Mouse (Mus musculus) macrophage (primary cell): ENCODE measurements around the gene Dpp9. TPM values are rescaled to one million over a fixed set of nuclear protein-coding genes. Genes with fewer than 3 reads are reported as not detected.
"Not testable (repeated sequence)": the region's sequence is repeated elsewhere in the genome, so short reads cannot be mapped to it uniquely, and the experiment has no call there.

Experiments
- H3K27ac ChIP-seq: fragments of 350-480 bp; formaldehyde crosslinking; 2 replicates; pipeline ENCODE4 v1.9.0; 2021
- H3K36me3 ChIP-seq: fragments of 350-480 bp; formaldehyde crosslinking; 2 replicates; pipeline ENCODE4 v1.9.0; 2021; ENCODE audit errors: inconsistent target
- H3K4me3 ChIP-seq: fragments of 350-480 bp; formaldehyde crosslinking; 2 replicates; pipeline ENCODE4 v1.9.0; 2021; ENCODE audit errors: inconsistent target
- H3K79me2 ChIP-seq: fragments of 350-480 bp; formaldehyde crosslinking; 2 replicates; pipeline ENCODE4 v1.9.0; 2021; ENCODE audit errors: inconsistent target
- WGBS: methylation state at CpG from one replicate; pipeline ENCODE4 v1.1.7; 2026; ENCODE audit warnings: inconsistent platforms; ENCODE audit not compliant: missing documents; 5-methylcytosine and 5-hydroxymethylcytosine counted together
- polyA plus RNA-seq: library from polyadenylated mRNA; stranded (reverse); fragments of 250-400 nt; gene quantifications from 3 replicates; pipeline ENCODE4 v1.2.4, GENCODE M21; 2018; ENCODE audit warnings: inconsistent platforms
- total RNA-seq, 78 experiments: library from RNA; depleted of rRNA; stranded (reverse); fragments of 250-400 nt; gene quantifications; 1 replicate in 9 of 78; 2 replicates in 24 of 78; 3 replicates in 43 of 78; 4 replicates in 2 of 78; pipeline ENCODE4 v1.2.4; 2018; ENCODE audit warnings: inconsistent platforms in 56 of 78

Gene Dpp9
- 10 to 100 TPM; 32.0 to 86.3 (median 54.8) TPM for total RNA-seq (2018; cell fraction: chromatin; rRNA removed)
- 10 to 100 TPM; 27.3 to 39.4 (median 33.0) TPM for total RNA-seq (2018; cell fraction: cytosol; rRNA removed)
- total RNA-seq (2018; cell fraction: nucleus; rRNA removed), result 10 to 100 TPM; 25.6 to 49.7 (median 35.0) TPM
- 19.4 to 30.5 TPM (median 30.3 TPM) in 3 replicates for polyA plus RNA-seq

- H3K27ac ChIP-seq, result peak within 1 kb of the TSS; percentile 86
- peak within 1 kb of the TSS; percentile 78 for H3K4me3 ChIP-seq
- no peaks in the 10 kb centered on the region for H3K36me3 ChIP-seq
- H3K79me2 ChIP-seq, result peaks cover 41% of the 10 kb centered on the region
- under 1% methylated on average over 77 of the region's 78 CpGs for WGBS
Observed at GRCm38 (mm10) chr17:56218377-56219191, at the start of gene Dpp9. Gene Dpp9 (minus strand): TSS chr17:56218905.

DNA sequence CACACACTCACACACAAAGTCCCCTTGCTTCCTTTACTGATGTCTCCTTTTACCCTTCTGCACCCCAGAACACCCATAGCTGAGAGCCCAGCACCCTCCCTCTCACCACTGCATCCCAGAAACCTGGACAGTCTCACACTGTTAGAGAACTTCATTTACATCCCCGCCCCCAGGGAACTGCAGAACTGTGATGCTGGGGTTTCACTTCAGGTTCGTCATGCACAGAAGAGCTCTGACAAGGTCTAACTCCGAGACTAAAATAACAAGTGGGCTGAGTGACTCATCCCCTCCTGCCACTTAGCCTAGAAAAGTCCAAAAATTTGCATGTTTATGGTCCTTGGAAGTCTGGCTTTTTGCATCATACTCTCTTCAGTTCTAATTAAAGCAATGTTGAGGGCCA, 47.6 kb upstream of the Dpp9 start:
- WGBS, result 5% methylated on average over 3 of the region's 3 CpGs
- H3K4me3 ChIP-seq, result no peak overlapping the region
- H3K36me3 ChIP-seq, result peaks cover 15% of the 10 kb centered on the region; the same call in 1 of the 2 replicates
- peaks cover 21% of the 10 kb centered on the region; the same call in 1 of the 2 replicates for H3K79me2 ChIP-seq
- peak overlapping the region; percentile 95 for H3K27ac ChIP-seq

GRCm38 (mm10) chr17:56265869-56266268, 47.2 kb upstream of the Dpp9 start:
- peaks cover 15% of the 10 kb centered on the region; the same call in 1 of the 2 replicates for H3K36me3 ChIP-seq
- H3K27ac ChIP-seq, result peak overlapping the region; percentile 95
- 13% methylated on average over 3 of the region's 3 CpGs for WGBS
- no peak overlapping the region for H3K4me3 ChIP-seq
- H3K79me2 ChIP-seq, result peaks cover 21% of the 10 kb centered on the region; the same call in 1 of the 2 replicates

DNA sequence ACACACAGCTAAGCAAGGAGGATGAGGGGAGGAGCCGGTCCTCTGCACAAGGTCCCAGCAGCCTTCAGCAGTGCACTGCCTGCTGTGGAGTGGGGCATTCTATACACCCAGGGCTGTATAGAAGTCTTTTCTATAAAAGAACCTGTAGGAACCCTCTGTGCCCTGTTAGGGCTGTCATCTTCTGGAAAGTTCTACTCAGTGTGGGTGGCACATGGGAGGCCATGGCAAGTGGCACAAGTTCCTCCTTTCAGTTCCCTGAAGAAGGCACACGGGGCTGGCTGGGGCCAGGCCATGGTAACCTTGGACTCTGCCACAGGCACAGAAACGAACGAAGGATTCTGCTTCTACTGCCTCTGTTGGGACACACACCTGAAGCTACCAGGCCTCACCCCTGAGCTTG, 46.3 kb upstream of the Dpp9 start:
- Histone ChIP-seq H3K27ac (peak overlapping the region; percentile 95), H3K79me2 (peaks cover 21% of the 10 kb centered on the region)
- WGBS, result 36% methylated on average over 4 of the region's 4 CpGs

GRCm38 (mm10) chr17:56264020-56264419, 45.3 kb upstream of the Dpp9 start:
- peak overlapping the region; percentile 95 for H3K27ac ChIP-seq
- H3K4me3 ChIP-seq, result no peak overlapping the region
- peaks cover 25% of the 10 kb centered on the region for H3K36me3 ChIP-seq
- H3K79me2 ChIP-seq, result peaks cover 28% of the 10 kb centered on the region
- WGBS, result 43% methylated on average over 8 of the region's 8 CpGs

More for the DNA sequence above, 46.3 kb upstream of the Dpp9 start:
- Histone ChIP-seq H3K4me3 (no peak overlapping the region), H3K36me3 (peaks cover 15% of the 10 kb centered on the region; the same call in 1 of the 2 replicates)

- Histone ChIP-seq H3K27ac (no peak overlapping the region), H3K79me2 (peaks cover 42% of the 10 kb centered on the region), H3K4me3 (no peak overlapping the region), H3K36me3 (peaks cover 26% of the 10 kb centered on the region)
- 93% methylated on average over 3 of the region's 3 CpGs for WGBS
Observed at GRCm38 (mm10) chr17:56262645-56263094, 44.0 kb upstream of the Dpp9 start.

DNA sequence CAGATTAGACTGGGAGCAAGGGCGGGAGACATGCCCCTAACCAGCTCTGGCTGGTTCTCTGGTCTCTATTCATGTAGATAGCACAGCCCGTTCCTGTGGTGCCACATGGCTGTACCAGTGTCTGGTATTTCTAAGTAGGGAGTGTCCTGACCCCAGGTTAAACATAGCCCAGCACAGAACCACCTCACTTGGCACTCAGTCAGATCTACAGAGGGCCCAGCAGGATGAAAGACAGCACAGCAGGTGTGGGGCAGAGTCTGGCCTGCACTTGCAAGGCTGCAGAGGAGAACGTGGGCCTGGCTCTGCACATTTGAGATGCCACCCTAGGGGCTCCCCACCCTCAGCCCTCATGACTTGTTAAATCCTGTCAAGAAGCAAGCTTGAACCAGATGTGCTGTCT, 42.5 kb upstream of the Dpp9 start:
- Histone ChIP-seq H3K4me3 (no peak overlapping the region), H3K79me2 (peaks cover 47% of the 10 kb centered on the region), H3K27ac (no peak overlapping the region), H3K36me3 (peaks cover 26% of the 10 kb centered on the region)
- 100% methylated on average over 3 of the region's 3 CpGs for WGBS

DNA sequence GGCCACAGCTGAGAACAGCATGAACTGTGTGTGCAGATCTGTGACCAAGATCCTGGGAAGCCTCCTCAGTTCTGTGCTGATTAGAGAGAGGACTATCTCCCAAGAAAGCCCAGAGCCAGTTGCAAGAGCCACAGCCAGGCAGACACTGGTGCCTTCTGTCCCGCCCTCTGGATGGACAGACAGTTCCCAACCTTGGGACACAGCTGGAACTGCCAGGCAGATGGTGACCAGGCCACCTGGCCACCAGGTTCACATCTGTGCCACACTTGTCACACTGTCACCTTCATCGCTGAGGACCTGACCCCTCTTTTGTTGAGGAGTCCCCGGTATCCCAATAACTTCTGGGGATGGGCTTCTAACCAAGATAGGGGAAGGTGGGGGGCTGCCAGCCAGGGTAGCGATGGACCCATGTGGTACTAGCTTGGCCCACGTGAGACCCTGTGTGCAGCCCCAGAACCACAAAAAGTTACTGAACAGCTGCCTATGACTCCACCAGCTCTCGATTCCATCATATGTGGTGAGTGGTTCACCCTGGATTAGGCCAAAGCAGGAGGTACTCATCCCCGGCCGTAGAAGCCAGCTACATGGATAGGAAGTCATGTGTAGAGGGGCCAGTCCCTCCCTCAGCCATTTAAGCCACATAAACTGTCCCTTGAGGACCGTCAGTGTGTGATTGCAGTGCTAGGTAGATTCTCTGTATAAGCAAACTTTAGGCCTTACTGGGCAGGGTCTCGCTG, 40.8 kb upstream of the Dpp9 start:
- H3K79me2 ChIP-seq, result peaks cover 47% of the 10 kb centered on the region
- no peak overlapping the region for H3K4me3 ChIP-seq
- no peak overlapping the region for H3K27ac ChIP-seq
- H3K36me3 ChIP-seq, result peaks cover 26% of the 10 kb centered on the region
- 93% methylated on average over 10 of the region's 10 CpGs for WGBS

DNA sequence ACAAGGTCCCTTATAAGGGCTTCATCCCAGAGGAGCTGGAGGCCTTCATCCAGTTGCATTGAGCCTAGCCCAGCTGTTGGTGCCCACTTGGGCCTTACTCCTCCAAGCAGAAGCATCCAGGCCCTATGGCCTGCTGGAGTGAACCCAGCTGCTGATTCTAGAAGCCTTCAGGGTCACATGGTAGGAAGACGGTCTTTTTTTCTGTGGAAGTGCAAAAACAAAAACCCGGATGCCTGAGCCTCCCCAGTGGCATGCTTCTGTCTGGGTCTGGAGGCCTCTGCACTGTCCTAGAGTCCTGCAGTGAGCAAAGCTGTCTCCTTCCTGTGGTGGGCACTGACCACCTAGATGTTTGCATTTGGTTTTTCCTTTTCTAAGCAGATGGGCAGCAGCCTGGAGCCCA, 40.1 kb upstream of the Dpp9 start:
- 79% methylated on average over 2 of the region's 2 CpGs for WGBS
- H3K27ac ChIP-seq, H3K4me3 ChIP-seq: not testable (repeated sequence)
- H3K36me3 ChIP-seq, result peaks cover 26% of the 10 kb centered on the region
- peaks cover 47% of the 10 kb centered on the region for H3K79me2 ChIP-seq

DNA sequence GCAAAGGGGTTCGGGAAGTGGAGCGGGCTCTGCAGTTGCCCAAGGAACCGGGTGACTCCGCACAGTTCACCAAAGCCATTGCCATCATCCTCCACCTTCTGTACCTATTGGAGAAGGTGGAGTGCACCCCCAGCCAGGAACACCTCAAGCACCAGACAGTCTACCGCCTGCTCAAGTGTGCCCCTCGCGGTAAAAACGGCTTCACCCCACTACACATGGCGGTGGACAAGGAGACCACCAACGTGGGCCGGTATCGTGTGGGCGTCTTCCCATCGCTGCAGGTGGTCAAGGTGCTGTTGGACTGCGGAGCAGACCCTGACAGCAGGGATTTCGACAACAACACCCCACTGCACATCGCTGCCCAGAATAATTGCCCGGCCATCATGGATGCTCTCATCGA, 39.6 kb upstream of the Dpp9 start:
- H3K4me3 ChIP-seq, H3K27ac ChIP-seq: not testable (repeated sequence)
- 92% methylated on average over 16 of the region's 19 CpGs for WGBS
- Histone ChIP-seq H3K79me2 (peaks cover 47% of the 10 kb centered on the region), H3K36me3 (peaks cover 26% of the 10 kb centered on the region)

DNA sequence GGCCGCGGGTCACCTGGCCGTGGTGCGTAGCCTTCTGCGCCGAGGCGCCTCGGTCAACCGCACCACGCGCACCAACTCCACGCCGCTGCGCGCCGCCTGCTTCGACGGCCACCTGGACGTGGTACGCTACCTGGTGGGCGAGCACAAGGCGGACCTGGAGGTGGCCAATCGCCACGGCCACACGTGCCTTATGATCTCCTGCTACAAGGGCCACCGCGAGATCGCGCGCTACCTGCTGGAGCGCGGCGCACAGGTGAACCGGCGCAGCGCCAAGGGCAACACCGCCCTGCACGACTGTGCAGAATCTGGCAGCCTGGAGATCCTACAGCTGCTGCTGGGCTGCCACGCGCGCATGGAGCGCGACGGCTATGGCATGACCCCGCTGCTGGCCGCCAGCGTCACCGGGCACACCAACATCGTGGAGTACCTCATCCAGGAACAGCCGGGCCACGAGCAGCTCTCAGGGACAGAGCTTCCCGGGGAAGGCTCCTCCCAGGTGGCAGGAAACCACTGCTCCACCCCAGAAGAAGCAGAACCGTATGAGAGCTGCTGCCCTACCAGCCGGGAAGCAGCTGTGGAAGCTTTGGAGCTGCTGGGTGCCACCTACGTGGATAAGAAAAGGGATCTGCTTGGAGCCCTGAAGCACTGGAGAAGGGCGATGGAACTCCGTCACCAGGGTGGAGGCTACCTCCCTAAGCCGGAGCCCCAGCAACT, 38.6 kb upstream of the Dpp9 start:
- H3K79me2 ChIP-seq, result peaks cover 47% of the 10 kb centered on the region
- H3K4me3 ChIP-seq, result peak overlapping the region; percentile 22; the same call in 1 of the 2 replicates
- 6% methylated on average over 44 of the region's 58 CpGs for WGBS
- H3K27ac ChIP-seq, result no peak overlapping the region
- H3K36me3 ChIP-seq, result peaks cover 26% of the 10 kb centered on the region

DNA sequence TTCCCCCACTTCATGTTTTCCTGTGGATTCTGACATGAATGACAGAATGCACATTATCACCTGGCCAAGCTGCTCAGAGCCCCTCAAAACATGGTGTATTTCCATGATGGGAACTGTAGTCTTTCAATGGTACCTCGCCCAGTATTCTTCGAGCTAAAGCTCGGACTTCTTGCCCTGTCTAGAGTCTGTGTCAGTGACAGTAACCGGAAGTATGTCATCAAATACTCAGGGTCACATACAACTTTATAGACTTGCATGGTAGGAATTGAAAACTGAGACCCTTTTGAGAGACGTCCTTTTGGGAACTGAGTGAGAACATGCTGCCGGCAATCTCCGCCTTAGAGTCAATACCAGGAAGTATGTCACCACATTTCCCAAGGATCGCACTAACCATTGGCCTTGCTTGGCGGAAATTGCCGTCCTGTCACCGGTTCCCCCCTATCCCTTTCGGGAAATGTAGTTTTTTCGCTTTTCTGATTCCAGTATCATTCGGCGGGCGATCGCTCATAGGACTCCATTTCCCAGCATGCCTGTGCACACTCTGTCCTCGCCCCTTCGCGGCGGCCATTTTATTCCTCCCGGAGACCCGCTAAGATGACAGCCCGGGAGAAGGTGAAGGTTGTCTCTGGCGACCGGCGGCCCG, 37.7 kb upstream of the Dpp9 start, which contains the start of gene Fem1a:
Gene Fem1a (plus strand): TSS at position 572 of the 643 bp plus-strand sequence.
- WGBS, result 0% methylated on average over 28 of the region's 28 CpGs
- Histone ChIP-seq H3K79me2 (peaks cover 42% of the 10 kb centered on the region), H3K27ac (peak within 1 kb of the TSS; percentile 78), H3K4me3 (peak within 1 kb of the TSS; percentile 52), H3K36me3 (peaks cover 25% of the 10 kb centered on the region)

GRCm38 (mm10) chr17:56255863-56256238, 37.1 kb upstream of the Dpp9 start:
- peak overlapping the region; percentile 78 for H3K27ac ChIP-seq
- 1% methylated on average over 32 of the region's 32 CpGs for WGBS
- H3K4me3 ChIP-seq, result peak overlapping the region; percentile 52

More at GRCm38 (mm10) chr17:56255863-56256238, 37.1 kb upstream of the Dpp9 start:
- Histone ChIP-seq H3K79me2 (peaks cover 37% of the 10 kb centered on the region), H3K36me3 (peaks cover 20% of the 10 kb centered on the region)
